Mouse (Mus musculus): Measurements from ENCODE around the gene Ublcp1.

Gene Ublcp1

GRCm38 (mm10) chr11:44425006-44425405 lies 45.3 kb downstream of the Ublcp1 start:
- in situ Hi-C loops (cut with MboI; ENCODE audit: unreplicated experiment in 2 of 2): loop anchor here in 1 of 2 experiments (25.0 kb wide), 1 partner anchor 338 kb away; no protein-coding TSS in a partner anchor

- in situ Hi-C loops (cut with MboI; ENCODE audit: unreplicated experiment in 2 of 2): no loop called here
These were observed 46.3 kb downstream of the Ublcp1 start for GRCm38 (mm10) chr11:44423955-44424354.

- in situ Hi-C loops (cut with MboI; ENCODE audit: unreplicated experiment in 2 of 2): no loop called here
These were observed 47.0 kb downstream of the Ublcp1 start for GRCm38 (mm10) chr11:44423261-44423660.

GRCm38 (mm10) chr11:44422337-44423111 lies 47.8 kb downstream of the Ublcp1 start:
- in situ Hi-C loops (cut with MboI; ENCODE audit: unreplicated experiment in 2 of 2): no loop called here

GRCm38 (mm10) chr11:44417403-44417802 lies 52.9 kb downstream of the Ublcp1 start:
- in situ Hi-C loops (cut with MboI; ENCODE audit: unreplicated experiment in 2 of 2): no loop called here

- in situ Hi-C loops (cut with MboI; ENCODE audit: unreplicated experiment in 2 of 2): no loop called here
These were observed 55.7 kb downstream of the Ublcp1 start for GRCm38 (mm10) chr11:44414605-44415004.

- in situ Hi-C loops (cut with MboI; ENCODE audit: unreplicated experiment in 2 of 2): no loop called here
These were observed 56.9 kb downstream of the Ublcp1 start for GRCm38 (mm10) chr11:44413371-44413770.

- in situ Hi-C loops (cut with MboI; ENCODE audit: unreplicated experiment in 2 of 2): no loop called here
These were observed 58.0 kb downstream of the Ublcp1 start for GRCm38 (mm10) chr11:44412276-44412675.

- in situ Hi-C loops (cut with MboI; ENCODE audit: unreplicated experiment in 2 of 2): no loop called here
These were observed 59.9 kb downstream of the Ublcp1 start for GRCm38 (mm10) chr11:44410413-44410812.

- in situ Hi-C loops (cut with MboI; ENCODE audit: unreplicated experiment in 2 of 2): no loop called here
These were observed 61.7 kb downstream of the Ublcp1 start for GRCm38 (mm10) chr11:44408626-44409025.

- in situ Hi-C loops (cut with MboI; ENCODE audit: unreplicated experiment in 2 of 2): no loop called here
These were observed 63.8 kb downstream of the Ublcp1 start for GRCm38 (mm10) chr11:44406457-44406856.

- in situ Hi-C loops (cut with MboI; ENCODE audit: unreplicated experiment in 2 of 2): no loop called here
These were observed 64.3 kb downstream of the Ublcp1 start for GRCm38 (mm10) chr11:44405961-44406360.

- in situ Hi-C loops (cut with MboI; ENCODE audit: unreplicated experiment in 2 of 2): no loop called here
These were observed 65.2 kb downstream of the Ublcp1 start for GRCm38 (mm10) chr11:44405113-44405512.
